ENCODE assay signal across 9 mouse cellular contexts in the genomic region with DNA sequence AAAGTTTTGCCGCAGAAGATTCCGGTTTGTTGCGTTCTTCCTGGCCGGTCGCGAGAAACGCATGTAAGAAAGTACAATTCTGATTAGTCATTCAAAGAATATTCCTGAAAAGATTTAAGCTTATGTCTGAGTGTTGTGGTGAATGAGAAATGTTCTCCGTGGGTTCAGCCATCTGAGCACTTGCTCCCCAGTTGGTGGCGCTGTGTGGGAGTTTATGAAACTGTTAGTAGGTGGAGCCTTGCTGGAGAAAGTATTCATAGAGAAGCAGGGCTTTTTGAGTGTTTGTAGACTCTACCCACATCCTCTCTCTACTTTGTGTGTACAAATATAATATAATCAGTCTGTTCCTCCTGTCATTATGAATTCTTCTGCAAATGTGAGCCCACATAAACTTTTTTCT.
A peak's percentile ranks its signal among the peaks of the same experiment; 100 is the strongest.
DNase-seq lines count a peak whose midpoint lies in the region; ATAC-seq and TF ChIP-seq lines count a peak whose summit lies in the region.
"Had no signal": no experiment of that assay in that cellular context is flagged by ENCODE, and none has a peak within 500 bp of the region (broad histone marks: within the 10 kb centered on the region; RNA-seq: fewer than 3 reads in every experiment).

No protein-coding gene starts in this region.

- intact Hi-C loops in gastrocnemius, adult 2 months (cut with DNase I), result no loop called here
- intact Hi-C loops in left cerebral cortex, postnatal 36 days (cut with DNase I), result no loop called here
- intact Hi-C loops in left cerebral cortex, postnatal 4 days (cut with DNase I), result no loop called here

- H3K9me3 ChIP-seq in liver, embryonic 12.5 days (replicated peaks), result peaks cover 5% of the 10 kb centered on the region; the same call in 1 of the 2 replicates
- H3K9me3 ChIP-seq: midbrain, embryonic 15.5 days had no signal

- WGBS in liver, embryonic 12.5 days (ENCODE audit: insufficient replicate concordance), result 86% methylated on average over 9 of the region's 9 CpGs

- ATAC-seq in liver, embryonic 12.5 days, result no peak
- ATAC-seq: midbrain, embryonic 15.5 days had no signal

- no peaks in the 10 kb centered on the region for H3K4me1 ChIP-seq in liver, embryonic 12.5 days
- H3K4me1 ChIP-seq: midbrain, embryonic 15.5 days had no signal

- H3K9ac ChIP-seq in liver, embryonic 12.5 days, result no peak overlapping the region
- H3K9ac ChIP-seq: midbrain, embryonic 15.5 days had no signal

- no peak for DNase-seq in gastrocnemius, adult 2 months
- no peak for DNase-seq in gastrocnemius, postnatal 25 days
- peak; percentile 17 to 32 for DNase-seq in left cerebral cortex, adult 18-20 months (ENCODE audit: low spot score in 2 of 2)
- DNase-seq in left cerebral cortex, postnatal 36 days (ENCODE audit: low spot score in 2 of 2), result no peak
- DNase-seq in adrenal gland, postnatal 25 days, result peak; percentile 21
- DNase-seq in left cerebral cortex, postnatal 4 days, result peak; percentile 39
- no peak for DNase-seq in yolk sac, embryonic 10.5 days (ENCODE audit: low spot score)

- H3K27me3 ChIP-seq in liver, embryonic 12.5 days (replicated peaks), result no peaks in the 10 kb centered on the region
- H3K27me3 ChIP-seq: midbrain, embryonic 15.5 days had no signal

- H3K36me3 ChIP-seq in liver, embryonic 12.5 days, result no peaks in the 10 kb centered on the region
- H3K36me3 ChIP-seq: midbrain, embryonic 15.5 days had no signal

- H3K4me2 ChIP-seq in liver, embryonic 12.5 days, result no peak overlapping the region
- H3K4me2 ChIP-seq: midbrain, embryonic 15.5 days had no signal

- no peak overlapping the region for H3K4me3 ChIP-seq in gastrocnemius, adult 2 months
- no peak overlapping the region for H3K4me3 ChIP-seq in liver, embryonic 12.5 days
- H3K4me3 ChIP-seq: midbrain, embryonic 15.5 days had no signal

- peak; percentile 30 for TF ChIP-seq CTCF in gastrocnemius, adult 2 months (IDR thresholded peaks at IDR 0.05)

- no peak overlapping the region for H3K27ac ChIP-seq in gastrocnemius, adult 2 months
- no peak overlapping the region for H3K27ac ChIP-seq in liver, embryonic 12.5 days
- H3K27ac ChIP-seq: midbrain, embryonic 15.5 days had no signal

Comparison
In these comparisons a context has a peak if more than half of its experiments do, and no peak if none do; other contexts are left out.
1. DNase-seq: peak in left cerebral cortex, adult 18-20 months (2 of 2), adrenal gland, postnatal 25 days (single experiment) and left cerebral cortex, postnatal 4 days (single experiment); none in gastrocnemius, adult 2 months (single experiment), gastrocnemius, postnatal 25 days (single experiment), left cerebral cortex, postnatal 36 days (0 of 2) and yolk sac, embryonic 10.5 days (single experiment).